ENCODE assay signal across 8 mouse cellular contexts in the genomic region with DNA sequence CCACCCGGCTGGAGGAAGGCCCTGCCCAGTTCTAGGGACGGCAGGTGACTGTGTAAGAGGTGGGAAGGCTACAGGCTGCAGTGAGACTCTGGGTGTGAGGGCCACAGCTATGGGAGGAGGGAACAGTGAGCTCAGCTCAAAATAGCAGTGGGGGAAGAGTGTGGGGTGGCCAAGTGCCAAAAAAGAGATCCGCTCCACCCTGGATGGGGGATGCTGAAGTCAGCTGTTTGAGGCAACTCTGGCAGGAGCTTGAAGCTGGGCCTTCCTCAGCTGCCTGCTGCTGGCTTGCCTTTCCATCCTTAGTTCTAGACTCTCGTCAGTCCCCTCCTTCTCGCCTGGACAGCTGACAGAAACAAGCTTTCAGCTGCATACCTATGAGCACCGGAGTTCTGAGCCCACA. TPM values are rescaled to one million over a fixed set of nuclear protein-coding genes. Genes with fewer than 3 reads are reported as not detected.
DNase-seq lines count a peak whose midpoint lies in the region; ATAC-seq and TF ChIP-seq lines count a peak whose summit lies in the region.

No protein-coding gene starts in this region.

- 50% methylated on average over 6 of the region's 6 CpGs for WGBS in hindbrain, embryonic 15.5 days

- no peaks in the 10 kb centered on the region for H3K36me3 ChIP-seq in hindbrain, embryonic 15.5 days

- no peak overlapping the region for H3K4me2 ChIP-seq in hindbrain, embryonic 15.5 days

- DNase-seq in 3134 (ENCODE audit: extremely low read depth, insufficient read length, low spot score) = peak; percentile 75
- DNase-seq in gastrocnemius, adult 2 months = peak; percentile 92
- peak; percentile 66 to 82 for DNase-seq in layer of hippocampus, postnatal 14 days (ENCODE audit: low spot score in 2 of 2)
- DNase-seq in lung, postnatal 25 days (ENCODE audit: low spot score) = peak; percentile 75
- DNase-seq in testis, postnatal 10 days (ENCODE audit: low spot score) = peak; percentile 68

- H3K9ac ChIP-seq in hindbrain, embryonic 15.5 days = no peak overlapping the region

- intact Hi-C loops in gastrocnemius, adult 2 months (cut with DNase I) = no loop called here

- no peaks in the 10 kb centered on the region for H3K27me3 ChIP-seq in hindbrain, embryonic 15.5 days

- TF ChIP-seq CTCF in bone marrow macrophage, adult 2 months (IDR thresholded peaks at IDR 0.05; ENCODE audit: low read depth, low read length) = no peak
- no peak for TF ChIP-seq CTCF in gastrocnemius, adult 2 months (IDR thresholded peaks at IDR 0.05)

- peaks cover 31% of the 10 kb centered on the region for H3K4me1 ChIP-seq in bone marrow macrophage, adult 2 months (ENCODE audit: control insufficient read depth, insufficient read depth, low read length)
- H3K4me1 ChIP-seq in hindbrain, embryonic 15.5 days (replicated peaks) = peaks cover 41% of the 10 kb centered on the region

- no peak overlapping the region for H3K4me3 ChIP-seq in bone marrow macrophage, adult 2 months (ENCODE audit: insufficient read depth, low read length)
- peak overlapping the region; percentile 27 for H3K4me3 ChIP-seq in gastrocnemius, adult 2 months
- no peak overlapping the region for H3K4me3 ChIP-seq in hindbrain, embryonic 15.5 days

- peak; percentile 25; the same call in 1 of the 2 replicates for ATAC-seq in hindbrain, embryonic 15.5 days (ENCODE audit: low FRiP score, low read depth)
- ATAC-seq in erythroid progenitor cell, adult 5-6 weeks (replicated peaks; ENCODE audit: low FRiP score, poor library complexity, severe bottlenecking) = no peak

- peak overlapping the region; percentile 61 for H3K27ac ChIP-seq in bone marrow macrophage, adult 2 months (ENCODE audit: insufficient read depth, low read depth, low read length)
- peak overlapping the region; percentile 89 for H3K27ac ChIP-seq in gastrocnemius, adult 2 months
- peak overlapping the region; percentile 40; the same call in 1 of the 2 replicates for H3K27ac ChIP-seq in hindbrain, embryonic 15.5 days (replicated peaks)

- TF ChIP-seq POLR2A in bone marrow macrophage, adult 2 months (IDR thresholded peaks at IDR 0.05; ENCODE audit: borderline replicate concordance, low read depth, low read length) = no peak

- H3K9me3 ChIP-seq in hindbrain, embryonic 15.5 days = no peaks in the 10 kb centered on the region

RNA-seq across cellular contexts. Expression of a gene that starts 32.2 kb away (rescaled TPM):
- polyA plus RNA-seq in bone marrow macrophage, adult 2 months (2012; ENCODE audit: insufficient read depth, insufficient read length, missing spikeins) = 31.7 and 34.8 TPM in 2 replicates
- total RNA-seq in gastrocnemius, adult 2 months (2021) = 10 to 100 TPM; 40.6 to 59.3 TPM
- 15.7 and 16.1 TPM in 2 replicates for polyA plus RNA-seq in hindbrain, embryonic 15.5 days (2015; fragmentation: Nextera tagmentation; extraction: Ambion mirVana)
- 10 to 100 TPM; 60.4 to 63.5 TPM for total RNA-seq in layer of hippocampus, postnatal 14 days (2021)
- 2.5 and 2.9 TPM in 2 replicates for total RNA-seq in erythroid progenitor cell, adult 5-6 weeks (2015; ENCODE audit: low replicate concordance)
- total RNA-seq in erythroid progenitor cell, adult 5-6 weeks (2017; ENCODE audit: low replicate concordance) = 0.61 and 1.3 TPM in 2 replicates

RNA-seq across cellular contexts. Expression of a gene that starts 42.6 kb away (rescaled TPM):
- polyA plus RNA-seq in bone marrow macrophage, adult 2 months (2012; ENCODE audit: insufficient read depth, insufficient read length, missing spikeins) = 6.0 and 9.4 TPM in 2 replicates
- total RNA-seq in gastrocnemius, adult 2 months (2021) = 10 to 100 TPM; 26.0 to 43.4 TPM
- polyA plus RNA-seq in hindbrain, embryonic 15.5 days (2015; fragmentation: Nextera tagmentation; extraction: Ambion mirVana) = 33.2 and 40.7 TPM in 2 replicates
- total RNA-seq in layer of hippocampus, postnatal 14 days (2021) = 10 to 100 TPM; 27.6 to 27.7 TPM
- 4.2 and 14.1 TPM in 2 replicates for total RNA-seq in erythroid progenitor cell, adult 5-6 weeks (2015; ENCODE audit: low replicate concordance)
- total RNA-seq in erythroid progenitor cell, adult 5-6 weeks (2017; ENCODE audit: low replicate concordance) = 0.91 and 1.9 TPM in 2 replicates

Comparison
In these comparisons a context has a peak if more than half of its experiments do, and no peak if none do; other contexts are left out.
1. RNA of a gene that starts 32.2 kb away (total RNA-seq): 60.4 to 63.5 TPM in layer of hippocampus, postnatal 14 days and 40.6 to 59.3 TPM in gastrocnemius, adult 2 months; 0.61 to 2.9 TPM in erythroid progenitor cell, adult 5-6 weeks; every median in the first group is over 10 times any median in the second.
2. Peak in every context shown above with its lines, with median percentiles within 50 percentile points of each other: DNase-seq and H3K27ac ChIP-seq.